In the genomic region with DNA sequence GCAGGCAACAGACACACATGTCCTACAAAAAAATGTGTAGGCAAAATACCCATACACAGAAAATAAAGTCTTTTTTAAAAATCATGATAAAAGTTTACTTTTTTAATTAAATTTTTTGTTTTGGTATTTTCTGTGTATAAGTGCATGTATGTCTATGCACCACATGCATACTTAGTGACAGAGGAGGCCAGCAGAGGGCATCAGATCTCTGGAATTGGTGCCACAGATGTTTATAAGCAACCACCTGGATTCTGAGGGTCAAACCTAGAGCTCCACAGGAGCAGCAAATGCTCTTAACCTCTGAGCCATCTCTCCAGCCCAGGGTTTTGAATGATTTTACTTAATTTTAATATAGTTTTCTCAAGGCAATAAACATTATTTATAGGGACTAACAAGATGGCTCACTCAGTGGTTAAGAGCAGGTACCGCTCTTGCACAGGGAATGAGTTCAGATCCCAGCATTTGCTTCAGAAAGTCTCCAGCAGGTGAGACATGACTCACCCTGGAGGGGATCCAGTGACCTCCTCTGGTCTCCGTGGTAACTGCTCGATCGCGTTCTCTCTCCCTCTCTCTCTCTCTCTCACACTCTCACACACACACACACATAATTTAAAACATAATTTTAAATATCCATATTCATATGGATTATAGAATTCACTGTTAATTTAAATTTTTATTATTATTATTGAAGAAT, we compare ENCODE assay signal across 8 mouse cellular contexts. TPM values are rescaled to one million over a fixed set of nuclear protein-coding genes. Genes with fewer than 3 reads are reported as not detected.
DNase-seq lines count a peak whose midpoint lies in the region; ATAC-seq and TF ChIP-seq lines count a peak whose summit lies in the region.

No protein-coding gene starts in this region.

- no peaks in the 10 kb centered on the region for H3K36me3 ChIP-seq in midbrain, embryonic 11.5 days (ENCODE audit: control insufficient read depth, insufficient read depth, low read length)
- H3K36me3 ChIP-seq in midbrain, embryonic 13.5 days: 0 out of 2 replicates have a peak, but pooled peaks cover 8% of the 10 kb centered on the region
- peaks cover 14% of the 10 kb centered on the region for H3K36me3 ChIP-seq in hindbrain, postnatal 0 days (ENCODE audit: insufficient read depth, low read length)
- H3K36me3 ChIP-seq in splenic B cell, adult 2 months (ENCODE audit: control insufficient read depth, insufficient read depth, low read length, poor library complexity, severe bottlenecking): peaks cover 5% of the 10 kb centered on the region

- H3K9ac ChIP-seq in midbrain, embryonic 11.5 days (ENCODE audit: low read length): no peak overlapping the region
- H3K9ac ChIP-seq in midbrain, embryonic 13.5 days (replicated peaks): no peak overlapping the region
- no peak overlapping the region for H3K9ac ChIP-seq in hindbrain, postnatal 0 days (replicated peaks; ENCODE audit: low read length)

- peak; percentile 51; the same call in 1 of the 2 replicates for ATAC-seq in midbrain, embryonic 11.5 days (ENCODE audit: low FRiP score)
- ATAC-seq in midbrain, embryonic 13.5 days: no peak
- no peak for ATAC-seq in hindbrain, postnatal 0 days

- TF ChIP-seq POLR2A in cerebellum, adult 2 months (IDR thresholded peaks at IDR 0.05; ENCODE audit: borderline replicate concordance, insufficient read depth, low read length): no peak

- DNase-seq in cerebellum, adult 2 months: peak; percentile 50 to 73
- no peak for DNase-seq in cerebellum, postnatal 4 days (ENCODE audit: low spot score in 2 of 2)
- DNase-seq in midbrain, embryonic 11.5 days (ENCODE audit: low spot score, missing footprints): no peak
- peak; percentile 62 for DNase-seq in hindbrain, postnatal 0 days (ENCODE audit: low spot score)
- DNase-seq in splenic B cell, adult 2 months (ENCODE audit: low read depth, low spot score): peak; percentile 58
- DNase-seq in ovary, adult 18-20 months (ENCODE audit: low spot score): no peak
- no peak for DNase-seq in spleen, postnatal 36 days (ENCODE audit: low spot score in 2 of 2)

- no peak overlapping the region for H3K4me3 ChIP-seq in cerebellum, adult 2 months (replicated peaks; ENCODE audit: insufficient read depth, low read depth, low read length)
- H3K4me3 ChIP-seq in midbrain, embryonic 11.5 days (ENCODE audit: low read depth, low read length): no peak overlapping the region
- no peak overlapping the region for H3K4me3 ChIP-seq in midbrain, embryonic 13.5 days (replicated peaks)
- no peak overlapping the region for H3K4me3 ChIP-seq in hindbrain, postnatal 0 days (ENCODE audit: low read length)

- peaks cover 7% of the 10 kb centered on the region for H3K4me1 ChIP-seq in cerebellum, adult 2 months (ENCODE audit: control insufficient read depth, insufficient read depth, low read length)
- H3K4me1 ChIP-seq in midbrain, embryonic 11.5 days (ENCODE audit: control insufficient read depth, insufficient read depth, low read length): no peaks in the 10 kb centered on the region
- no peaks in the 10 kb centered on the region for H3K4me1 ChIP-seq in midbrain, embryonic 13.5 days (replicated peaks)
- no peaks in the 10 kb centered on the region for H3K4me1 ChIP-seq in hindbrain, postnatal 0 days (ENCODE audit: insufficient read depth, low read length)

- no peak for TF ChIP-seq CTCF in cerebellum, adult 2 months (IDR thresholded peaks at IDR 0.05; ENCODE audit: borderline replicate concordance, insufficient read depth, low read depth, low read length)
- peak; percentile 54 for TF ChIP-seq CTCF in hindbrain, postnatal 0 days (IDR thresholded peaks at IDR 0.05; ENCODE audit: low read depth)

- no peaks in the 10 kb centered on the region for H3K9me3 ChIP-seq in midbrain, embryonic 11.5 days (ENCODE audit: control insufficient read depth, low read length)
- H3K9me3 ChIP-seq in midbrain, embryonic 13.5 days: no peaks in the 10 kb centered on the region
- no peaks in the 10 kb centered on the region for H3K9me3 ChIP-seq in hindbrain, postnatal 0 days (ENCODE audit: low read length)

- H3K27ac ChIP-seq in cerebellum, adult 2 months (ENCODE audit: insufficient read depth, low read length): no peak overlapping the region
- no peak overlapping the region for H3K27ac ChIP-seq in midbrain, embryonic 11.5 days (ENCODE audit: low read depth, low read length)
- H3K27ac ChIP-seq in midbrain, embryonic 13.5 days: no peak overlapping the region
- no peak overlapping the region for H3K27ac ChIP-seq in hindbrain, postnatal 0 days

- H3K4me2 ChIP-seq in midbrain, embryonic 11.5 days: no peak overlapping the region
- H3K4me2 ChIP-seq in midbrain, embryonic 13.5 days (replicated peaks): no peak overlapping the region
- H3K4me2 ChIP-seq in hindbrain, postnatal 0 days (ENCODE audit: low read depth, low read length): no peak overlapping the region

- no peaks in the 10 kb centered on the region for H3K27me3 ChIP-seq in cerebellum, adult 2 months (ENCODE audit: control insufficient read depth, insufficient read depth, low read length)
- no peaks in the 10 kb centered on the region for H3K27me3 ChIP-seq in midbrain, embryonic 11.5 days (ENCODE audit: control insufficient read depth, insufficient read depth, low read length)
- H3K27me3 ChIP-seq in midbrain, embryonic 13.5 days: no peaks in the 10 kb centered on the region
- no peaks in the 10 kb centered on the region for H3K27me3 ChIP-seq in hindbrain, postnatal 0 days (ENCODE audit: insufficient read depth, low read length)
- H3K27me3 ChIP-seq in splenic B cell, adult 2 months (ENCODE audit: control insufficient read depth, insufficient read depth, low read length, poor library complexity, severe bottlenecking): no peaks in the 10 kb centered on the region

- WGBS in cerebellum, adult 2 months: 25% methylated on average over 5 of the region's 5 CpGs
- 86% methylated on average over 5 of the region's 5 CpGs for WGBS in midbrain, embryonic 11.5 days
- 80% methylated on average over 5 of the region's 5 CpGs for WGBS in midbrain, embryonic 13.5 days
- WGBS in hindbrain, postnatal 0 days: 78% methylated on average over 5 of the region's 5 CpGs

RNA-seq across cellular contexts. Expression of gene Crebl2, which starts 18.4 kb away (rescaled TPM):
- 42.3 and 47.6 TPM in 2 replicates for polyA plus RNA-seq in cerebellum, adult 2 months (2012; rRNA removed)
- 0.92 and 1.2 TPM in 2 replicates for polyA plus RNA-seq in midbrain, embryonic 11.5 days (2014; fragmentation: Nextera tagmentation; extraction: Ambion mirVana)
- 3.7 and 4.3 TPM in 2 replicates for polyA plus RNA-seq in midbrain, embryonic 13.5 days (2015; fragmentation: Nextera tagmentation; extraction: Ambion mirVana)
- total RNA-seq in hindbrain, postnatal 0 days (2014; rRNA removed): 2.7 and 4.4 TPM in 2 replicates
- polyA plus RNA-seq in hindbrain, postnatal 0 days (2015; fragmentation: Nextera tagmentation; extraction: Ambion mirVana): 2.6 and 3.6 TPM in 2 replicates

RNA-seq across cellular contexts. Expression of gene Gpr19, which starts 50.0 kb away (rescaled TPM):
- 30.5 and 32.5 TPM in 2 replicates for polyA plus RNA-seq in cerebellum, adult 2 months (2012; rRNA removed)
- polyA plus RNA-seq in midbrain, embryonic 11.5 days (2014; fragmentation: Nextera tagmentation; extraction: Ambion mirVana): 35.3 and 36.9 TPM in 2 replicates
- polyA plus RNA-seq in midbrain, embryonic 13.5 days (2015; fragmentation: Nextera tagmentation; extraction: Ambion mirVana): 45.0 and 47.9 TPM in 2 replicates
- 33.2 and 43.7 TPM in 2 replicates for total RNA-seq in hindbrain, postnatal 0 days (2014; rRNA removed)
- 33.7 and 33.9 TPM in 2 replicates for polyA plus RNA-seq in hindbrain, postnatal 0 days (2015; fragmentation: Nextera tagmentation; extraction: Ambion mirVana)

RNA-seq across cellular contexts. Expression of gene Dusp16, which starts 55.9 kb away (rescaled TPM):
- polyA plus RNA-seq in cerebellum, adult 2 months (2012; rRNA removed): 18.8 and 19.8 TPM in 2 replicates
- polyA plus RNA-seq in midbrain, embryonic 11.5 days (2014; fragmentation: Nextera tagmentation; extraction: Ambion mirVana): 18.0 and 18.5 TPM in 2 replicates
- 7.5 and 7.7 TPM in 2 replicates for polyA plus RNA-seq in midbrain, embryonic 13.5 days (2015; fragmentation: Nextera tagmentation; extraction: Ambion mirVana)
- total RNA-seq in hindbrain, postnatal 0 days (2014; rRNA removed): 6.3 and 7.8 TPM in 2 replicates
- polyA plus RNA-seq in hindbrain, postnatal 0 days (2015; fragmentation: Nextera tagmentation; extraction: Ambion mirVana): 4.1 and 4.5 TPM in 2 replicates

Comparison
In these comparisons a context has a peak if more than half of its experiments do, and no peak if none do; other contexts are left out.
1. DNase-seq: peak in cerebellum, adult 2 months (2 of 2), hindbrain, postnatal 0 days (single experiment) and splenic B cell, adult 2 months (single experiment); none in cerebellum, postnatal 4 days (0 of 2), midbrain, embryonic 11.5 days (single experiment), ovary, adult 18-20 months (single experiment) and spleen, postnatal 36 days (0 of 2).